In the genomic region with DNA sequence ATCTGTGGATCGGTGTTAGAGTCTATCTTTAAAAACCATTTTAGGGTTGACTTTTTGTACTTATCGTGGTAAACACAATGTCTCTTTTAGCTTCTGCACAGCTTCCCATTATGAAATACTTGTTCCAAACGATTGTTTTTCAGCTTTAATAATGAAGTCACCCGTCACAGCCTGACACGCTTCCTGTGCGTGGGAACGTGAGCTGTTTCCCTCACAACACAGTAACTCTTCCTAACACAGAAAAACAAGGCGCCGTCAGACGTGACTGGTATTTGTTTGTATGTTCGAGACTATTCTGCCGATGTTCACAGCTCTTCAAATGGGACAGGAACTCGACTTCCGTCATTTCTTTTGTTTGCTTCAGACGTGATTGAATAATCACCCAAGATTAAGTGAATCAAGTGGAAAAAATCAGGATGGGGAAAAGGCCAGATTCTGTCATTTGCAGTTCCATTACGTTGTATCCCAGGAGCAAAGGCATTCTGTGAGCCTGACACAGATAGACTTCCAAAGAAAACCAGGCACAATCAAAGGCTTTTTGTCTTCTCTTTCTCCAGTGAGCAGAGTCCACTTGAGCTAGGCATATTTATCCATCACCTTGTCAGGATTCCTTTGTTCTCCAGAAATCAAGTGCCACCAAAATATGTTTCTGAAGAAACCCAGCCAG, we compare ENCODE assay signal across 13 mouse cellular contexts.
DNase-seq lines count a peak whose midpoint lies in the region; ATAC-seq and TF ChIP-seq lines count a peak whose summit lies in the region.
"Had no signal": no experiment of that assay in that cellular context is flagged by ENCODE, and none has a peak within 500 bp of the region (broad histone marks: within the 10 kb centered on the region; RNA-seq: fewer than 3 reads in every experiment).

No protein-coding gene starts in this region.

- no peaks in the 10 kb centered on the region for H3K36me3 ChIP-seq in forebrain, embryonic 14.5 days (ENCODE audit: control insufficient read depth, insufficient read depth, low read length)
- H3K36me3 ChIP-seq in forebrain, embryonic 16.5 days (ENCODE audit: control insufficient read depth, insufficient read depth), result no peaks in the 10 kb centered on the region
- H3K36me3 ChIP-seq in lung, embryonic 14.5 days (ENCODE audit: insufficient read depth), result no peaks in the 10 kb centered on the region
- H3K36me3 ChIP-seq in heart, postnatal 0 days (replicated peaks; ENCODE audit: control insufficient read depth, insufficient read depth, low read length), result no peaks in the 10 kb centered on the region
- H3K36me3 ChIP-seq: forebrain, embryonic 15.5 days; intestine, embryonic 15.5 days; limb, embryonic 15.5 days had no signal

- H3K9me3 ChIP-seq in forebrain, embryonic 14.5 days (replicated peaks; ENCODE audit: control insufficient read depth, low read length), result no peaks in the 10 kb centered on the region
- H3K9me3 ChIP-seq in forebrain, embryonic 16.5 days (ENCODE audit: control insufficient read depth, low read length), result no peaks in the 10 kb centered on the region
- no peaks in the 10 kb centered on the region for H3K9me3 ChIP-seq in lung, embryonic 14.5 days (ENCODE audit: low read depth, low read length)
- no peaks in the 10 kb centered on the region for H3K9me3 ChIP-seq in heart, postnatal 0 days (replicated peaks; ENCODE audit: control insufficient read depth, low read length)
- H3K9me3 ChIP-seq: forebrain, embryonic 15.5 days; intestine, embryonic 15.5 days; limb, embryonic 15.5 days had no signal

- H3K9ac ChIP-seq in forebrain, embryonic 14.5 days (ENCODE audit: low read length), result no peak overlapping the region
- H3K9ac ChIP-seq in forebrain, embryonic 16.5 days (replicated peaks; ENCODE audit: low read depth, low read length), result no peak overlapping the region
- H3K9ac ChIP-seq in lung, embryonic 14.5 days, result no peak overlapping the region
- H3K9ac ChIP-seq in heart, postnatal 0 days (replicated peaks; ENCODE audit: low read depth, low read length), result no peak overlapping the region
- H3K9ac ChIP-seq: forebrain, embryonic 15.5 days; intestine, embryonic 15.5 days; limb, embryonic 15.5 days had no signal

- DNase-seq in forebrain, embryonic 14.5 days (ENCODE audit: low spot score), result peak; percentile 23
- DNase-seq in lung, embryonic 14.5 days, result peak; percentile 19
- no peak for DNase-seq in lung, adult 2 months
- DNase-seq in heart, postnatal 0 days (ENCODE audit: low spot score), result peak; percentile 27
- DNase-seq in lung, postnatal 36 days, result peak; percentile 7
- DNase-seq in gastrocnemius, adult 2 months, result no peak
- DNase-seq in spleen, postnatal 4 days (ENCODE audit: low spot score in 2 of 2), result no peak
- DNase-seq: cerebellum, adult 9-11 months; gastrocnemius, postnatal 25 days had no signal

- 37% methylated on average over 16 of the region's 16 CpGs for WGBS in forebrain, embryonic 14.5 days
- 27% methylated on average over 16 of the region's 16 CpGs for WGBS in forebrain, embryonic 16.5 days
- WGBS in lung, embryonic 14.5 days, result 36% methylated on average over 16 of the region's 16 CpGs
- WGBS in lung, adult 2 months, result 32% methylated on average over 16 of the region's 16 CpGs
- 43% methylated on average over 16 of the region's 16 CpGs for WGBS in heart, postnatal 0 days

- intact Hi-C loops in gastrocnemius, adult 2 months (cut with DNase I), result no loop called here

- no peak overlapping the region for H3K27ac ChIP-seq in forebrain, embryonic 14.5 days (ENCODE audit: low read depth, low read length)
- no peak overlapping the region for H3K27ac ChIP-seq in forebrain, embryonic 16.5 days (ENCODE audit: low read length)
- no peak overlapping the region for H3K27ac ChIP-seq in lung, embryonic 14.5 days (ENCODE audit: low read depth)
- peak overlapping the region; percentile 61 for H3K27ac ChIP-seq in heart, postnatal 0 days (ENCODE audit: low read depth)
- no peak overlapping the region for H3K27ac ChIP-seq in gastrocnemius, adult 2 months
- H3K27ac ChIP-seq: forebrain, embryonic 15.5 days; intestine, embryonic 15.5 days; limb, embryonic 15.5 days had no signal

- no peak for TF ChIP-seq EP300 in heart, postnatal 0 days (IDR thresholded peaks at IDR 0.05; ENCODE audit: low read depth)

- no peak for TF ChIP-seq POLR2A in lung, adult 2 months (IDR thresholded peaks at IDR 0.05; ENCODE audit: borderline replicate concordance, extremely low read depth, low read depth, low read length)

- H3K4me3 ChIP-seq in forebrain, embryonic 14.5 days (ENCODE audit: low read depth, low read length), result no peak overlapping the region
- no peak overlapping the region for H3K4me3 ChIP-seq in forebrain, embryonic 16.5 days (replicated peaks; ENCODE audit: low read length)
- H3K4me3 ChIP-seq in lung, embryonic 14.5 days (ENCODE audit: low read depth, low read length), result no peak overlapping the region
- H3K4me3 ChIP-seq in lung, adult 2 months (replicated peaks; ENCODE audit: extremely low read depth, low read depth, low read length), result no peak overlapping the region
- H3K4me3 ChIP-seq in heart, postnatal 0 days (ENCODE audit: low read depth, low read length), result no peak overlapping the region
- no peak overlapping the region for H3K4me3 ChIP-seq in gastrocnemius, adult 2 months
- H3K4me3 ChIP-seq: forebrain, embryonic 15.5 days; intestine, embryonic 15.5 days; limb, embryonic 15.5 days had no signal

- 0 out of 2 replicates have a peak, but pooled peaks have one; percentile 40 for ATAC-seq in forebrain, embryonic 14.5 days
- ATAC-seq in forebrain, embryonic 16.5 days, result no peak
- ATAC-seq in lung, embryonic 14.5 days (ENCODE audit: insufficient read depth), result no peak
- ATAC-seq in heart, postnatal 0 days (ENCODE audit: insufficient read depth, low read depth), result peak; percentile 27; the same call in 1 of the 2 replicates
- ATAC-seq: forebrain, embryonic 15.5 days; intestine, embryonic 15.5 days had no signal

- TF ChIP-seq CTCF in lung, embryonic 14.5 days (IDR thresholded peaks at IDR 0.05; ENCODE audit: low read depth), result no peak
- no peak for TF ChIP-seq CTCF in lung, adult 2 months (IDR thresholded peaks at IDR 0.05; ENCODE audit: insufficient read depth, low read length)
- TF ChIP-seq CTCF in heart, postnatal 0 days (IDR thresholded peaks at IDR 0.05; ENCODE audit: low read depth), result no peak
- TF ChIP-seq CTCF in gastrocnemius, adult 2 months (IDR thresholded peaks at IDR 0.05), result no peak

- H3K27me3 ChIP-seq in forebrain, embryonic 14.5 days (replicated peaks; ENCODE audit: control insufficient read depth, insufficient read depth, low read length), result peaks cover 8% of the 10 kb centered on the region; the same call in 1 of the 2 replicates
- peaks cover 7% of the 10 kb centered on the region for H3K27me3 ChIP-seq in forebrain, embryonic 16.5 days (replicated peaks; ENCODE audit: control insufficient read depth, insufficient read depth, low read length)
- no peaks in the 10 kb centered on the region for H3K27me3 ChIP-seq in lung, embryonic 14.5 days (ENCODE audit: insufficient read depth, low read length)
- H3K27me3 ChIP-seq in heart, postnatal 0 days (ENCODE audit: control insufficient read depth, insufficient read depth, low read length), result no peaks in the 10 kb centered on the region
- H3K27me3 ChIP-seq: intestine, embryonic 15.5 days; limb, embryonic 15.5 days had no signal

- peaks cover 10% of the 10 kb centered on the region; the same call in 1 of the 2 replicates for H3K4me1 ChIP-seq in forebrain, embryonic 14.5 days (ENCODE audit: control insufficient read depth, insufficient read depth, low read length)
- peaks cover 12% of the 10 kb centered on the region for H3K4me1 ChIP-seq in forebrain, embryonic 16.5 days (replicated peaks; ENCODE audit: control insufficient read depth, insufficient read depth, low read length)
- no peaks in the 10 kb centered on the region for H3K4me1 ChIP-seq in lung, embryonic 14.5 days (ENCODE audit: insufficient read depth)
- no peaks in the 10 kb centered on the region for H3K4me1 ChIP-seq in lung, adult 2 months (ENCODE audit: control insufficient read depth, insufficient read depth, low read length)
- H3K4me1 ChIP-seq in heart, postnatal 0 days (ENCODE audit: control insufficient read depth, insufficient read depth), result no peaks in the 10 kb centered on the region
- H3K4me1 ChIP-seq: intestine, embryonic 15.5 days; limb, embryonic 15.5 days had no signal

- H3K4me2 ChIP-seq in forebrain, embryonic 14.5 days (ENCODE audit: low read length), result no peak overlapping the region
- H3K4me2 ChIP-seq in forebrain, embryonic 16.5 days (ENCODE audit: low read length), result no peak overlapping the region
- H3K4me2 ChIP-seq in lung, embryonic 14.5 days, result no peak overlapping the region
- no peak overlapping the region for H3K4me2 ChIP-seq in heart, postnatal 0 days (ENCODE audit: low read depth, low read length)
- H3K4me2 ChIP-seq: forebrain, embryonic 15.5 days; intestine, embryonic 15.5 days; limb, embryonic 15.5 days had no signal

Comparison
In these comparisons a context has a peak if more than half of its experiments do, and no peak if none do; other contexts are left out.
1. ATAC-seq: peak in forebrain, embryonic 14.5 days (single experiment) and heart, postnatal 0 days (single experiment); none in forebrain, embryonic 16.5 days (single experiment) and lung, embryonic 14.5 days (single experiment).
2. DNase-seq: peak in forebrain, embryonic 14.5 days (single experiment), lung, embryonic 14.5 days (single experiment), heart, postnatal 0 days (single experiment) and lung, postnatal 36 days (single experiment); none in lung, adult 2 months (single experiment), gastrocnemius, adult 2 months (single experiment) and spleen, postnatal 4 days (0 of 2).